Mouse (Mus musculus) 3T3-L1 (cell line): ENCODE data around the gene Kcnh2.

Source experiments
- DNase-seq: peaks from one replicate; pipeline ENCODE4 v3.0.0-alpha.2; 2015; ENCODE audit warnings: low read depth, low spot score

Gene Kcnh2

GRCm38 (mm10) chr5:24378700-24379099 is 27.3 kb upstream of the Kcnh2 start:
- no peak for DNase-seq

GRCm38 (mm10) chr5:24374666-24375328 is 23.4 kb upstream of the Kcnh2 start:
- peak; percentile 74 for DNase-seq

- peak; percentile 73 for DNase-seq
Measured at GRCm38 (mm10) chr5:24374216-24374615, 22.8 kb upstream of the Kcnh2 start.

GRCm38 (mm10) chr5:24373807-24374206 is 22.4 kb upstream of the Kcnh2 start:
- DNase-seq, result no peak

- DNase-seq, result no peak
Measured at GRCm38 (mm10) chr5:24369767-24370166, 18.4 kb upstream of the Kcnh2 start.

GRCm38 (mm10) chr5:24366426-24366825 is 15.0 kb upstream of the Kcnh2 start:
- no peak for DNase-seq

GRCm38 (mm10) chr5:24365528-24365927 is 14.1 kb upstream of the Kcnh2 start:
- DNase-seq, result no peak

GRCm38 (mm10) chr5:24364963-24365362 is 13.6 kb upstream of the Kcnh2 start:
- DNase-seq, result no peak

GRCm38 (mm10) chr5:24364508-24364907 is 13.1 kb upstream of the Kcnh2 start, which contains the start of gene Nos3:
Gene Nos3, plus strand, starts transcription at chr5:24364810.
- no peak for DNase-seq

- no peak for DNase-seq
Measured at GRCm38 (mm10) chr5:24364061-24364460, 12.7 kb upstream of the Kcnh2 start.

GRCm38 (mm10) chr5:24363467-24363866 is 12.1 kb upstream of the Kcnh2 start:
- DNase-seq, result no peak

- peak; percentile 92 for DNase-seq
Measured at GRCm38 (mm10) chr5:24360792-24361454, 9.5 kb upstream of the Kcnh2 start.

- DNase-seq, result peak; percentile 92
Measured at GRCm38 (mm10) chr5:24357461-24357860, 6.1 kb upstream of the Kcnh2 start.

- no peak for DNase-seq
Measured at GRCm38 (mm10) chr5:24356764-24357163, 5.4 kb upstream of the Kcnh2 start.

GRCm38 (mm10) chr5:24353327-24353726 is 1.9 kb upstream of the Kcnh2 start:
- DNase-seq, result no peak

GRCm38 (mm10) chr5:24352251-24352859 is 951 bp upstream of the Kcnh2 start:
- no peak for DNase-seq

- DNase-seq, result no peak
Measured at GRCm38 (mm10) chr5:24351701-24352171, 332 bp upstream of the Kcnh2 start.

- DNase-seq, result no peak
Measured at GRCm38 (mm10) chr5:24350531-24351250, 713 bp downstream of the Kcnh2 start.

- no peak for DNase-seq
Measured at GRCm38 (mm10) chr5:24350073-24350472, 1.3 kb downstream of the Kcnh2 start.

GRCm38 (mm10) chr5:24348546-24348945 is 2.9 kb downstream of the Kcnh2 start:
- DNase-seq, result no peak

- DNase-seq, result no peak
Measured at GRCm38 (mm10) chr5:24348128-24348527, 3.3 kb downstream of the Kcnh2 start.
